Mouse (Mus musculus) urinary bladder, adult 18-20 months (tissue): ENCODE results near the gene Unc5c.

Experiments
- DNase-seq, 2 experiments: peaks; one replicate each; pipeline ENCODE4 v3.0.0; 2022; ENCODE audit warnings: low spot score in 2 of 2, mixed read lengths in 2 of 2

Unc5c gene

DNA sequence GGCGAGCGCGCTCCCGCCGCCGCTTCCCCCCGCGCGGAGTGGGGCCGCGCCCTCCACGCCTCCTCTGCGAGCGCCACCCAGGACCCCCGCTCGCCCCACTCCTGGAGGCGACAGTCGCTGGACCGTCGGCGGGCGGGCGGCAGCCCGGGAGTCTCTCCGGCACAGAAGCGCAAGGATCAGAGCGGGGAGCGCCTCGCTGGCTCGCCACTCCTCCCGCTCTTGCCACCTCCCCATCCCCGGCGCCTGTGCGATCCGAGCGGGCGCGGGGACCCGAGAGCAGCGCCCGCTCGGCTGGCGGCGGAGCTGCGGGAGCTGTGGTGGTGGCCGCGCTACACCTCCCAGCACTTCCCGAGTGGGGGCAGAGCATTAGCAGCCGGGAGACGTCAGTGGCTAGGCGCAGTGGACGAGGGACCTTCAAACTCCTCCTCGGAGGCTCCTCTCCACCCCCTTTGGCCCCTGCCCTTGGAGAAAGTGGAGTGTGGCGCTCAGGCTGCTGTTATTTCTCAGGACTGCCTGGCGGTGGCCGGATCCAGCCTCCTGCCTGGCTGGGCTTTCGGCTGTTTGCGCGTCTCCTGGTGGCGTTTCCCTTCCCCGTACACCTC lies at the start of gene Unc5c:
Gene Unc5c (plus strand): TSS at position 113 of the 602 bp plus-strand sequence.
- DNase-seq = peak in 1 of 2 experiments; percentile 77

DNA sequence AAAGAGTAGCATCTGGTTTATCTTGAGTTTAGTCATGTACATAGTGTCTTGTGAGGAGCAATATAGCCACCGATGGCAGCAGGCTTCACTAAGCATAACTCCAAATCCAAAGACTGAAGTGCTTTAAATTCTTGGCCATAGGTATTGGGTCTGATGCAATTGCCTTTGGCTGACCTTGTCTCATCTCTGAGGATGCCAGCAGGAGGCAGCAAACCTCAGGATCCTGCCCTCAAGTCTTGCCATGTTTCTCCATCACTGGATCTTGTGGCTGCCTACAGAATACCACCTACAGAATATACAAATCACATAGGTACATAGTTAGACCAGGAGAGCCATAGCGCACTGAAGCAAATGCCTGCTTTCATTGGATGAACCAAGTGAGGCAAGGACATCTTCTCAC lies 7.5 kb upstream of the Unc5c start:
- DNase-seq = no peak

DNA sequence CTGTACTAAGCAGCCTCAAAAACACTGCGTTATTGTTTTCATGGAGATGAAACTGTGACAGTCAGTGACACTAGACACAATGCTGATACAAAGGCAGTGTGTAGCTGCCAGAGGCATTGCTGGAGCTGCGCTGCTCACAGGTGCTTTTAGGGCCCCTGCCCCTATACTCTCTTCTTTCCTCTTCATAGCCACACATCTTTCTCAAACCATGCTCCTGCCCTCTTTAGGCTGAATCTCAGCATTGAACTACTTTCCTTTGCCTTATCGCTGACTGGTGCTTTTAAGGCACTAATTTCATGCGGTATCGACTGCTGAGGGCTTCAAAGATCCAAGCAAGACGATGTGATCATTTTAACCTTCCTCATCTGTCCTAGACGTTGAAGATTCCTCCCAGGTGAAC lies 2.5 kb upstream of the Unc5c start:
- no peak for DNase-seq

DNA sequence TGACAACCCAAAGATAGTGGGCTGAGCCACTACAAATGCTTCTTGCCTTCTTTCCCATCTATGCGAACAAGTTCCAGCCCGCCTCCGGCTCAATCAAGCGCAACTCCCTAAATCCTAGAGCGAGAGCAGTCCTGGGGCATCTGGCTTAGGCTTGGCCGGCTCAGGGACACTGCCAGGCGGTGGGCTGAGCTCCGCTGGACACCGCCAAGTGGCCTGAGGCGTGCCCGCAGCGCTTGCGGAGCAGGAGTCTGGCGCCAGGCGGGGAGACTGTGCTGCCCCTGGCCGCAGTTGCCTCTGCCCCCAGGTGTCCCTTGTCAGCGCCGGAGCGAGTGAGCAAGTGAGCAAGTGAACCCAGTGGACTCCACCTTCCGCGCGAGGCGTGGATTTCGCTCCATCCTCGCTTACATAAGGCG lies 319 bp upstream of the Unc5c start:
- peak in 1 of 2 experiments; percentile 27 for DNase-seq

DNA sequence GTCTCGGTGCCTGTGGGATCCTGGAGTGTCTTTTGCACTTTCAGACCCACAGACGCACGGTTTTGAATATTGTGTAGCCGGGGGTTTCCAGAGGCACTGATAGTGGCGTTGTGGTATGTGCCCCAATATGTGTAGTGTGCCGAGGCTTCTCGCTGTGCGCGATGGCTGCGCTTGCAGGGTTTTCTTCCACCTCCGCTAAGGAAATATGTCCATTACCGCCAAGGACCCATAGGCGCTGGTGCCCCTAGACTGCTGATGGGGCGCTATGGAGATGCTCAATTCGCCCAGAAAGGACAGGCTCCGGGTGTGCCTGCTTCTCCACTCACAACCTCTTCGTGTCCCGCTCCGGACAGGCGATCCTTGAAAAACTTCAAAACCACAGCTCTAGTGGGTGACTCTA lies 1.0 kb downstream of the Unc5c start:
- no peak for DNase-seq

DNA sequence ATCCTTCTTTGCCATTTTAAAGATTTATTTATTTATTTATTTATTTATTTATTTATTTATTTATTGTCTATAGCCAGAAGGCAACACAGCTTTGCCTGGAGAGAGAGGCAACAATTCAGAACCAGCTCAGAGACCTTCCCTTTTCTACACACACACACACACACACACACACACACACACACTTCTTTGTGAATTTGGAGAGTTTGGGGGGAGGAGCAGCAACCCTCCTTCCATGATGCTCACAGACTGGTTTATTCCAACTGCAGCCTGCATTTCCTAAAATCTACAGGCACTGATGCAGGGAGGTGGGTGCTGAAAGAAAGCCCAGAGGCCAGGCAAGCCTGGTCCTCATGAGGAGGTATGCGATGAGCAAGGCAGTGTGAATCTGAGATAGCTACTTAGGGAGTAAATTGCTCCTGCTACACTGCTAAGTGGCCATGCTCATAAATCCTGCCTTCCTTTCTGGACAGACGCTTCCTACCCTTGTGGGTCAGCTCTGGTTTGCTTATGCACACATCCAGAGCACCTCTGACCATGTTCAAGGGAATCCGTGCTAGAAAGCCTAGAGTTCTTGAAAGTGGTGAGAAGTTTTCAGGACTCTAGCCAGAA lies 1.8 kb downstream of the Unc5c start:
- no peak for DNase-seq

DNA sequence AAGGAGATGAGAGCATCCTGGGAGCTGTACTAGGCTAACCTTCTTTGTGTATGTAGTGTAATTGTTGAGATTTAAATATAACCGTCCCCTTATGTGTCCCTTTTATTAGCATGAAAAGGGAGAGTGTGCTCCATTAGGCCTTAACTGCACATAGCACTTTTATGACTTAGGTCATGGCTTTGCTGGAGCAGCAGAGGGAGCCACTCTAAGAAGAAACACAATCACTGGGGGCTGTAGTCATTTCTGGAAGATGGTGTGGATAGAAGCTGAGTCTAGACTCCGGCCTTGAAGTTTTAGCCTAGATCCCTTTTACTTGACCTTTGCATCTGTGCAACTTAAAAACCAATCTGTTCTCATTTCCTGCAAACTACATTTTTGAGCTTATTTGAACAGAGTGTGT lies 4.3 kb downstream of the Unc5c start:
- DNase-seq = no peak

DNA sequence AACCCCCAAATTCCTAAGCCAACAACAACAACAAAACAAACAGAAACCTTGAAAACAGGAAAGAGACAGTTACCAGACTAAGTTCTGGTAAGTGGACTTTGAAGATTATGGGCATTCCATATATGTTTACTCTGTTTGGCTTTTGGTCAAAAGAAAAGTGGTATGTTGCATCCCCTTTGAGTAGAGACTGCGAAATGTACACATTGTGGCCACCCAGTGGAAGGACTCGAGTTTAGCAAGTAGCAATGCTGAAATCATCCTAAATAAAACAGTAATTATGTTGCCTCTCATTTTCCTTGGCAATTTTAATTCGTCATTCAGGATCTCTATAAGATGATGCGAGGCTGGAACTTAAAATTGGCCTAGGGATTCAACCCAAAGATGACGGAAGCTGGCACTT lies 8.2 kb downstream of the Unc5c start:
- DNase-seq = no peak

DNA sequence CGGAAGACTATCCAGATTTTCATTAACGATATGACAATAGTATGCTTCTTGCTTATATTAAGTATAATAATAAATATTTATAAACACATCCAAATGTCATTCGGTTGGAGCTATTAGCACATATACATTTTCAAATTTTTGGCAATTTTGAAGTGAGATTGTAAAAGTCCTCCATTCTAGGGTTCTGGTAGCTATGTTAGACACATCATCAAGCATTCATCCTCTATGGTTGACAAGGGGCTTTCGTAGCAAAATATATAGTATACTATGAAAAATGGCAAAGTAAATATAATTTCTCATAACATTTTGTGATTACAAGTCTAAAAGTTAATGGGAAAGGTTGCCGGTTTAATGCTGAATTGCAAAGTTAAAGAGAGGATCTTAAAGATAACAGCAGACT lies 10.4 kb downstream of the Unc5c start:
- no peak for DNase-seq

DNA sequence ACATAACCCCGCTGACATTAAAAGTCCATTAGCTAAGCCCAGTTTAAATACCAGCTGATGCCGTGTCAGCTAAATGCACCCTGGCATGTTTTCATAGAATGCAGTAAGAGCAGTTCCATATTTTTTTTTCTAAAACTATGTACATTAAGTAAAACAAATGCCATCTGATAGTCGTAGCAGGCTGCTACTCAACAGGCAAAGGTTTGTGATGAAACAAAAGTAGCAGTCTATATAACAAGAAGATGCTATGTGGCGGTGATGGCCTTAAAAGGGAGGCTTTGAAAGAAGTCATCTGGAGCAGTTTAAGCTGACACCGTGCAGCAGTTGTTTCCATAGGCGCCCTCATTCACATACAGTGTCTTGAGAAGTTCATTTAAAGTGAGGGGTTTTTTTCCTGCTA lies 10.9 kb downstream of the Unc5c start:
- no peak for DNase-seq

DNA sequence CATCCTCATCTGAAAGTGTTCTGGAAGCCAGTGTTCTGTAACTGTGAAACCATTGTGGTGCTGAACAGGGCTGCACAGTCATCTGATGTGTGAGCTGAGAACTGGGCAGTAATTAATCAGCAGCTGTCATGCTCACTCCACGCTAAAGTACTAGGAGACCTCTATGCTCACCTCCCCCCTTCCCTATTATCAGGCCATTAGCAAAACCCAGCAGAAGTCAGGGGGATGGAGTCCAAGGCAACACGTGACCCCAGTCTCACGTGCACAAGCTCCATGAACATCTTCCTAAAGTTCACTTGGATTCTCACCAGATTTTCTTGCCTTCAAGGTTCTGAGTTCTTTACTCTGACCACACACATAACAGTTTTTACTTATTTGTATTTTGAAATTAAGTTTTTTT lies 11.7 kb downstream of the Unc5c start:
- no peak for DNase-seq

DNA sequence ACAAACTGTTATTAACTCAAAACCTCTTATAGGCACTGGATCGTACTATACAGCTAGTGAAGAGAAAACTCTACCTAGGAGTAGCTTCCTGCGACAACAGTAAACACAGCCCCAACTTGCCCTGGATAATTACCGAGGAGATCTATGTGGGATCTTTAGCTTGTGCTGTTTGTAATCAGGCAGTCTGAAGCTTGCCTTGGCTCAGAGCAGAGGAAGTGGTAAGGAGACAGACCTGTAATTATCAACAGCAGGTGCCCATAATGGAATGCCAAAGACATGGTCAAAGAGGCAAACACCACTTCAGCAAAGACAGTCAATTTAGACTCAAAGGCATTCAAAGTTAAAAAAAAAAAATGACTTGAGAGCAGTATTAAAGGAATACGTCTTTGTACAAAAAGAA lies 17.4 kb downstream of the Unc5c start:
- DNase-seq = no peak

DNA sequence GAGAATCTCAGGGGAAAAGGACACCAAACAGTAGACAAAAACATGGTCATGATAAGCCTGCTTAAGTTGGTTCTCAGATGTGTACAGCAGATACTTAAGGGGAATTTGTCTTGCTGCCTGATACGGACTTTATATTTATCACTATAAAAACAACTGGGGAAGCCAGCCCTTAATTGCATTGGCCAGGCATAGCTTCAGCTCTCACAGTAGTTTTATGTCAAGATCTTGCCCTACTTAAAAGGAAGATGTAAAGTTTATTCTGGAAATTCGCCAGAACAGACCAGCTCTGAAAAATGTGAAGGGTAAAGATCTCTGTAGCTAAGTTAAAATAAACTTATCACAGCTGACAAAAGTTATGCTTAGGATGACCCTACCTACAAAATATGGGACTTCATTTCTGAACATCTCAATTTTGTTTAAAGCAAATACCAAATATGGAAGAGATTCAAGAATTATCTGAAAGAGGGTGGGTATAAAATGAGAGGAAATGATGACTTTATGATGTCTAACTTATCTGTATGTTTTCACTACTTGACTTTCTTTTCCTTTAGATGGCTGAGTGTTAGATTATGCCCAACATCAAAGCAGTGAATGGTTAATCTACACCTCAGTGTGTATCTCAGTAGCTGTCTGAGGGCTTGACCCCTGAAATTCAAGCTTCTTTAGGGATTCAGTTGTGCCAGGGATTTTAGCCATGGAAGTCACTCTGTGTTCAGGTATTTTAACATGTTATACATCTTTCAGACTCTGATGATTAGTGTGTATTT lies 18.8 kb downstream of the Unc5c start:
- DNase-seq = no peak

DNA sequence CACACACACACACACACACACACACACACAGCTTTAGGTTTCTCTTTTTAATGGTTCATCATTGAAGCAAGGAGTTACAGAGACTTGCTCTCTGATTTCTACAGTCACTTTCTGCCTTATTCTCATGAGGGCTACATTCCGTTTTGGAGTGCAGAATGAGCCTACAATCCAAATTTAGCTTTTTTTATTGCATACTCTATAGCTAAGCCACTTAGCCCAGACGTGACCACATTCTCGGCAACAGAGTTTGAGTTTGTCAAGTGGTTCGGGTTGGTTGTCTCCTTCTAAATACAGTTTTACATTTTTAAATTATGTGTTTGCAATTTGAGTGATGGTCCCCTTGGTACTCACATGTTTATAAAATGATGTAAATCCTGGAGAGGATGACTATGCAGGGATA lies 20.2 kb downstream of the Unc5c start:
- DNase-seq = no peak

DNA sequence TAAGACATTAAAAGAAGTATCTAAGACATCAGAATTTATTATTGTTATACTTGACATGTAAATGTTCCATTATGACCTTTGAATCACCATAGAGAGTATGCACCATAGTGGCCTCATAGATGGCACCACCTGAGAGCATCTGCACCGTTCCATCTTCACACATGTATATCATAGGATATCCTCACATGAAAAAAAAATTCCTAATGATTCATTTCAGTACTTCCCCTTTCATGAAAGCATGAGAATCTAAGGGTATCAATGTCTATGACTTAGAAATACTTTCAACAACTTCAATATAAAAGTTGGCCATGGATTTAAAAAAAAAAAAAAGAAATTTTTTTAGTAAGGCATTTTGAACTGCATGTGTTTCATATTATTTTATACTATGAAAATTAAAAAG lies 25.6 kb downstream of the Unc5c start:
- DNase-seq = no peak

DNA sequence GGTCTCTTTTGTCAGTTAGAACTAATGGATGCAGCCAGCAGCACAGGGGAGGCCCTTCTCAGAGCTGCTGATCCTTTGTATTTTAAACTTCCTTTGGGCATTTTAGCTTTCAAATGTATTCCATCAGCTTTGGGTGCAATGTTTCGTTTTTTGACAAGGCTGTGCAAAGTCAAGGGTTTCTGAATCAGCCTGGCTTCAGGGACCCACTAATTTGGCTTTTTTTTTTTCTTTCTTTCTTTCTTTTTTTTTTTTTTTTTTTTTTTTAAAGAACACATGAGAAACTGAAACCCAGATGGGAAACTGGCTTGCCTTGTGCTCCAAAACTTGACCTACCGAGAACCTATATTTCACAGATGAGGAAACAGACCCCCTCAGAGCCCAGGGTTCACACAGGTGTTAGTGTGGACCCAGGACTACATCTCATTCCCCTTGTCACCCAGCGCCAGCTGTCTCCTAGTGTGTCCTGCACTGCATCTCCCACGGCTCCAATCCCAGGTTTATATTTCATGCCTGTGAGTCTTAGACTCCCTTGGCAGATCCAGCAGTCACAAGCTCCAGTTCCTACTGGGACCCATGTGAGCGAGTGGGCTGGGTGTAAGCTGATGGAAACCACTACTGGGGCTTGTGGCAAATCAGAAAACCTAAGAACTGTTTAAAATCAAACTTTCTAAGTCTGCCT lies 26.4 kb downstream of the Unc5c start:
- DNase-seq = no peak

DNA sequence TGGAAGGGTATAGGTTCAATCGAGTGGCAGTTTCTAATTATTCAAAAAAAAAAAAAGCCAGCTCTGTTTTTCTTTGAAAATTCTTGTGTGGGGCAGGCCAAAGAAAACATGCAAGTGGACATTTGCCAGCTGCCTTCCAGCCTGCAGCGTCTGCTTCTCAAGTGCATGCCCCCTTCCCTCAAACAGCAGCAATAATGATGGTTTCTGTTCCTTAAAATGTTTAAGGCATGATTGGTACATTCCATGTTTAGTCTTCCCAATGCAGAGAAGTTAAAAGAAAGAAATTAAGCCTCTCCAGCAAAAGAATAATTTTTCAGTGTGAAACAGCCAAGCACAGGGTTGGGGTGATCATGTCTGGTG lies 26.9 kb downstream of the Unc5c start:
- DNase-seq = no peak

DNA sequence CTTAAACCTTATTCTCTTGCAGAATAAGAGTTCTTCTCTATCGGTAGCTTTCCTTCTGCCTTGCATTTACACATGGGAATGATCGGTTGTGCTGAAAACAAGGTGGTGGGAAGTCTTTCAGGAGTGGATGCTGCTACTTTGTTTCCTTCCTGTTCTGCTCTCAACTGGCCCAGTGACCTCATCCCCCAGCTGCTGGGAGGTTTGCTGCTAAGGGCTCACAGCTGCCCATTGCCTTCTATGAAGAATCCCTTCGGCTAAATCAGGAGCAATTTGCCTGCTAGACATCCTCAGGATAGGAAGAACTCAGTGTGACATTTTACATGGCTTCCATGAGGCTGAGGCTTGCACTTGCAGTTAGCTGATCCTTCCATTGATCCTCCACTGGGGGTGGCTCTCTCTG lies 28.0 kb downstream of the Unc5c start:
- no peak for DNase-seq

DNA sequence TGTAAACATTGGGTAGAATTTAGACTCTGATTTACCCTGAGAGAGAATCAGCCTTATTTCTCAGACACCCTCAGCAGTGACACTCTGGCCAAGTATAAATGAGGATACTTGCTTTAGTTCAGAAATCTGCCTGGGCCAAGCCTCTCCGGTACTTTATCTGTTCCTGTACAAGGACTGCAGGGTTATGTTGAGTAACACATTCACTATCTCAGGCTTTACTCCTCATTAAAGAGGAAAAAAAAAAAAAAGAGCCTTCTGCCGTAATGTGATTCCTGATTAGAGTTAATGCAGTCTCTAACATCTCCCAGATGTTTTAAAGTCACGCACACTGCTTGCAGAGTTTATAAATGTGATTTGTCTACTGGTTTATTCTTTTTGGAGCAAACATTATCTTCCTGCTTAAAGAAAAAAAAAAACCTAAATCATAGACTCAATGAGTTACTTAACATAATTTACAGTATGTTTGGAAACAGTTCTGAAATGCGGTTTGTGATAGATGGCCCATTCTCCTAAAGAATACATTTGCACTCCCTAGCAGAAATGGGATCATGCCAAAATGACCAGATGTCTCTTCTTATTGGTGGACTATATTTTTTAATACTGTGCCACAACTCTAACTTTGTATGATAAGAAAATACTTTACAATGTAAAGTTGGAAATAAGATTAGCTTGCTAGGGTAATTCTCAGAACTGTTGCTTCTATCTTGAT lies 33.5 kb downstream of the Unc5c start:
- no peak for DNase-seq

DNA sequence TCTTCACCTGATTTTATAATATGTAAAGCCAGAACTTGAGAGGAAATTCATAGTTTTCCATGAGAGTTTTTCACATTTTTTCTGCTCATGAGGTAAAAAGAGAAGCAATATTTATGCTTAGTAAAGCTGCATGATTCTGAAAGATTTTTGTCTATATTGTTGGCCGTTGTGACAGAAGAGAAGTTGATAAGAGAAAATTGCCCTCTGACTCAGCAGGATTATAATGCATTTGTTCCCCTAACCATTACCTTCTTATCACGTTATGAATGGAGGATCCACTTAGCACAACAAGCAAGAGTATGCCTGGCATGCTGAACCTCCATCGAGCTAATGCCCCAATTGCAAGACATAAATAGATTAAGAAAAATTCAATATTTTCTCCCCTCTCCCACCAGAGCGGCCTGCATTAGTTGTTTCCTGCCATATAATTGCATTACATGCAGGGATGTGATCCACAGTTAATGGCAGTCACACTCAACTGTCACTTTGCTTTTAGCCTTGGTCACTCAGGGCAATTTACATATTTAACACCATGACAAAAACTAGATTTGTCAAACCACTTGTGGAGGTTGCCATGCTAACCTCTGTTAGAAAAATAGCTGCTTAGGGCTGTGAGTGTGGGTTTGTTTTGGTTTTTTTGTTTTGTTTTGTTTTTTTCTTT lies 37.0 kb downstream of the Unc5c start:
- DNase-seq = no peak

DNA sequence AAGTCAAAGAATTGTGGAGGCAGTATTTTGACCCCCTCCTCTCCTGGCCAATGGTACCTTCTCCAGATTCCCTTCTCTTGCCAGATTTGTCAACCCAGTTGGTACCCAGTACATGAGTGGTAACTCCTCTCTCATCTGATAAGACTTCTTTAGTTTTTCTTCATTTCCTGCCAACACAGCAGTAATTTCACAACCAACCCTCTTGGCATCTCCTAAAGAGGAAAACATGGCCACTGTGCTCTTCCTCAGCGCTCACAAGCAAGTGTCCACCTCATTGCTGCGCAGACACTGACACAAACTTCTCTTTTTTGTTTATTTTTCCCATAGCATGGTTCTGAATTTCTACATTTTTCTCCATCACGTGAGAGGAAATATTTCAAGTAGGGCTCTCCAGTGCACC lies 38.3 kb downstream of the Unc5c start:
- DNase-seq = no peak

DNA sequence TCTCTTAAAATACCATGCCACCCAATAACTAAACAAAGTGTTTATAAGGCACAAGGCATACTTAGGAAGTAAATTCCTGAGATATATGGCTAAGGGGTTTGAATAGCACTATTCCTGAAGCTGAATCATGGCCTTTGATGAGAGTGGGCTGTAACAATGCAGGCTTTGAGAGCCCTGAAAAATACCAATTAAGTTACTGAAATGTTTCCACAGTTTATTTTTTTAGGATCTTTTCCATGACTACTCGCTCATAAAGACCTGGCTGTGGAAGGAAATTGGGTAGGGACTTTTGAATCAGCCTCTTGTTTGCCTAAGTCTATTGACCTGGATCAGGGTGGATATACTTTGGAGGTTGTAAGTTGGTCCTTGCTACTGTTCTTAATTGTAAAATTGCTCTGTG lies 44.8 kb downstream of the Unc5c start:
- DNase-seq = no peak
